Mouse (Mus musculus) 3134 (cell line): ENCODE measurements at regions not wholly inside any gene's neighbourhood (a gene's known extent, or its start where the extent isn't known, plus 50 kb on each side); places are given as distances from the start of the nearest gene placed in this dataset.
"Not testable (repeated sequence)": the region's sequence is repeated elsewhere in the genome, so short reads cannot be mapped to it uniquely, and the experiment has no call there.

Experiments
- DNase-seq: peaks from one replicate; pipeline ENCODE4 v3.0.0-alpha.2; 2011; ENCODE audit warnings: low spot score; ENCODE audit not compliant: insufficient read length; ENCODE audit errors: extremely low read depth

DNA sequence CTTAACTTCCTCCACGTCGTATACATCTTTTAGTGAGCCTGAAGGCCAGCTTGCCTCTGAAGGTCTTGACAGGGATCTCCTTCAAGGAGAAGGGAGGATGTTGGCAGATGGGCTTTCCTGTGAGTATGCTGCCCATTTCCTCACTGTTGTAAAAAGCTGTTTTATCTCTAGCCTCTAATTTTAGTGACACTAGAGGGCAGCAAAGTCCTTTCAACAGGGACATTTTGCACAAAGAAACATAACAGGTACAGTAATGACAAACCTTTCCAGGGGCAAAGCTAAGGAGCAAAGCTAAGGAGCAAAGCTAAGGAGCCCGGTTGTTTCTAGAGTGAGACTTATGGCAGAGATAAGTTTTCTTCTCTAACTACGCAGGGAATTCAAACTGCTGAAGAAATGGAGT, 59.0 kb upstream of the Kbtbd8 start:
- no peak for DNase-seq

DNA sequence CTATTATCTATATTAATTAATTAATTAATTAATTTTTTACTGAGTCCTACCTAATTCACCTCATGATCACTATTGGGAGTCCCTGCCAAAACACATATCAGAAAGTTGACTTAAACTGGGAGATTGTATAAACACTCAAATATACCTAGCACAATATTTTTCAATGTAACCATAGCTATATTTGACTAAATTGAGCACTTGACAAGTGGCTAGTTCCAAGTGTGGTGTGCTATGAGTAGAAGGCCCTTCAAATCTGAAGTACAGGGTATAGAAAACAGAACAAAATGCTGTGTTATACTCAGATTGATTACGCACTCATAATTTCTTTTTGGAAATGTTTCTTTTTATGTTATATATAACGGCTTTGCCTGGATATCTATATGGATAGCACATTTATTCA, 60.8 kb upstream of the Kbtbd8 start:
- no peak for DNase-seq

DNA sequence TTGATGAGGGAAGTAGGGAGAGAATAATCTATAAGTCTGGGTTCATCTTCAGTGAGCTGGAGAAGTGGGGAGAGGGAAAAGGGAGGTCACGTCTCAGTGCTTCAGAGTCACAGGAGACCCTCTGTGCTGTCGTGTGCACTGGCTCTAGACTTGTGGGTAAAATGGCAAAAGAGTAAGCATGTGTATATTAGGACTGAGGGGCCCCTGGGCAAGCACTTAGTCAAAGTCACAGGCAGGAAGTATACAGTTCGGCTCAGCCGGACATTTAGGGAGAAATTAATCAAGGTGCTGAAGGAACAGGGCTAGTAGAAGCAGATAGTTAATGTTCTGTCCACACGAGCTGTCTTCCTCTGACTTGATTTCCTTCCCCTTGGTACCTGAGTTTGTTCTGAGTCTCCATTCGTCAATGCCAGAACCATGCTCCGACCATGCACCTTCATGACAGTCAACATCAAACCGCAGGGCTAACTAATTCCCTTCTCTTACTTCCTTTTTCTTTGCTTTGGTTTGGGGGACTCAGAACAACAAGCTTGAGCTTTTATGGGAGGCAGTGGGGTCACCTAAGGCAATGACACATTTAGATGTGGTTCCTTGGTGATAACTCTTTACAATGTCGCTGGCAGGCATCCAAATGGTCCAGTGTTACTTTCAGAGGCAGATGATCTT, 63.2 kb upstream of the Kbtbd8 start:
- no peak for DNase-seq

DNA sequence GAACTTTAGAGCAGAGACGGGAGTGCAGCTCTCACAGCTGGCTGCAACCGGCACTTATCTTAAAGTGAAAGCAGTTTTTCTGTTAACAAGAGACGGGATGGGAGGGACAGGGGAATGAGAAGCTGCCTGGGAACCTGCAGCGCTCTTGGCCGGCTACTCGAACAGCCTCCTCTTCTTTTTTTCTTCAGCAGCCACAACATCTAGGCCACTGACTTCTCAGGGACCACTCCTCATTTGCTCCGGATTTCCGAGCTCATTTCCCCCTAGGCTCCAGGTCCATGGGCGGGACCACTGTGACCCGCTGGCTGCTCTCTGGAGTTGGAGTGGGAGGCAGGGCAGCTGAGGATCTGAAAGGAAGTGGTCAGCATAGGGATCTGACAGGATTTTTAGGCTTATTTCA, 75.7 kb upstream of the Kbtbd8 start:
- not testable (repeated sequence) for DNase-seq

DNA sequence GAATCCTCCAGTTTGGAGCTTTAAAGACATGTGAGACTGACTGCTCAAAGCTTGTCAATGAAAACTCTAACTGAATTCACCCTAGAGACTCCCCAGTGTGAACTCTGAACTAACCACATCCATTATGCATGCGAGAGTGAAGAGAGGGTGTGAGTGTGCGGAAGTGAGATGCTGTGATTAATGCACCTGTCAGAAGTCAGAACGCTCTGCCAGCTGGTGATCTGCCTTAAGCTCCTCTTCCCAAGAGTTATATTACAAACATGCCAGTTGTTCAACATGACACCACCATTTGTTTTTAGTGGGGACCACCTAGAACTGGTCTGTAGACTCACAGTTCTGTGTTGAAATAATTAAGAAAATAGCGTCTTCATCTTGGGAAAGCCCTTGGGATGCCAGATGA, 92.8 kb upstream of the Kbtbd8 start:
- DNase-seq, result no peak

DNA sequence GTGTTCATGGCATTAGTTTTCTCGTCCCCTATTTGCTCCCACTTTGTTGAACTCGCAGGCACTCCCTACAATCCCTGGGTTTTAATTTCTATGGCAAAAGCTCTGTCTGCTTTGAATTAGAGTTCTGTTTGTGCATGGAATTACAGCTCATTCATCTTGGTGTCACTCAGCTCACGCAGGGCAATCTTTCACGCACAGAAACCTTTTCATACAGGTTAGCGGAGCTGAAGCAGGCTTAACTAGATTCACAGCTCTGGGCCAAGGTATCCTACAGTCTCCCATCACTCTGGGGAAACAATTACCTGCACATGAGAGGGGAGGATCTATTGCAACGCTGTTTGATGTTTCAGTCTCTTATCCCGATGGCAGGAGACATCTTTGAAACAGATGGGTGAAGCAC, 95.3 kb upstream of the Kbtbd8 start:
- no peak for DNase-seq

DNA sequence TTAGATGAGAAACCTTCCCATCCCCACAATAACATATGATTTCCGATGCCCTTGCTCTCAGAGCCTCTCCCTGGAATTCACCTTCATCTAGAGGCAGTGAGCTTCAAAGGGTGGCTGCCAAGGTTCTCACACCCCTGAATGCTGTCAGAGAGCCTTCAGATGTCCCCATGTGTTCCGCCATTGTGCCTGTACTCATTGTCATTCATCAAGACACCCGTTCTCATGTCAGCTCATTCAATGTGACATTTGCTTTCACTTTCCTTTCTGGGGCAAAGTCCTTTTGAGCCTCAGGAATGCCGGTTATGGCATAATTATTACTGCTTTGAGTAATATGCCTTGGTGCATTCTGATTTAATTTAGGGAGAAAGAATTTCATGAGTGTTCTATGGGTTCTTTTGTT, 99.1 kb upstream of the Kbtbd8 start:
- no peak for DNase-seq

DNA sequence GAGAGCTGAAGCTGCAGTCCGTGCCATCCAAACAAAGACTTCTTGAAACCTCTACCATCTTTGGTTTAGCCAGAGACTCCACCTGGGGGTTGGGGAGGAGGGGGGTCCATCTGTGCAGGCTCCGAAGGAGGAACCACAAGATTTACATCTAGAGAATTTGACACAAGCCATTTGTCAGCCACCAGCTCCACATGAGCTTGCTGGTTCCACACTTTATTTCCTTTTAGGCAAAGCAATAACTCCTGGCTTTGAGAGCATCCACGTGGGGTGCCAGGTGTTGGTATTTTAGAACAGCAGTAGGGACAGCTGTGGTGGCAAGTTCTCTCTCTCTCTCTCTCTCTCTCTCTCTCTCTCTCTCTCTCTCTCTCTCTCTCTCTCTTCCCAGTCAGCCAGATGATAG, 99.6 kb upstream of the Kbtbd8 start:
- no peak for DNase-seq

DNA sequence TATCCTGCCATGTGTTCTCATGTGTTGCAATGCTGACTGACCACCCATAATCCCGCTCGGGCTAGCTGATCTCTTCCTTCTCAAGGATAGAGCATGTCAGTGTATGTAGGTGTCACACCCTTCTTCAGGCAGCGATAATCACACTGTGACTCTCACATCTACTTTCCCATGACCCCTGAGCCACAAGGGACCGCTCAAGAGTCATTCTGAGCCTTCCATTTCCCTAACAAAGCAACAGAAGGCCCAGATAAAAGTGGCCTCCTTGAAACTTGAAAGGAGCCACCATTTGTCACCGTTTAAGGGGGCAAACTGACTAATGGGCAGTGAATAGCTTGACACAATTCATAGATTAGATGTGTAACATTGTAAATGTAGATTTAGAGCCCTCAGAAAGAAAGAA, 103.9 kb upstream of the Kbtbd8 start:
- no peak for DNase-seq

DNA sequence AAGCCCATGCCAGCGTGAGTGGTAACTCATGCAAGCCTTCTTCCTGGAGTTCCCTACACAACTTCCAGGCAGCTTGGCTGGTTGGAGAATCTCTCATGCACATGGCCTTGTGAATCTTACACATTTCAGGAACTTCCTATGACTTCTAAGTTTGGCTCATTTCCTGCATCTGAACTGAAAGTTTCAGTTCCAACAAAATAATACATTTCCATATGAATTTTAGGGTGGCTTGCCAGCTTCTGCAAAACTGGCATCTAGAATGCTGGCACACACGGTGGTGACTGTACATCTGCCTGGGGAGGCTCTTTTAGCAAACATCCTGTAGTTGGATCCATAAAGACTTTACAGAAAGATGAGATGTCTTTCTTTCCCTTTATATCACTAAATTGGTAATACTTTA, 110.6 kb upstream of the Kbtbd8 start:
- DNase-seq, result no peak

DNA sequence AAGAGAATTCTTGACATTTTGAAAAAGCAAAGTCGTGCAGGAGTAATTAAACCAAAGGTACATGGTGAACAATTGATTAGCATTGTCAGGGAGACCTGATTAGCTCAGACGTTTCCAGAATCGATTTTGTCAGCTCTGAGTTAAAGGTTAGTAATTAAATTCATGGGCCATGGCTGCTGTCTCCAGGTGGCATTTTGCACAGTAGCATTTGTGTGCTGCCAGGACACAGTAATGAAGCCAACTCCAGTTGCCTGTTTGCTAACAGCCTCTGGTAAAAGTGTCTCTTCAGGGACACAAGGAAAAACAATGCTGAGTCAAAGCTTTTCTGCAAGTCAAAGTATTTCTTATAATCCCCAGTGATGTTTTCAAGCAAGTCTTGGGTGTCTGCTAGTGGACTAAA, 113.3 kb upstream of the Kbtbd8 start:
- no peak for DNase-seq

DNA sequence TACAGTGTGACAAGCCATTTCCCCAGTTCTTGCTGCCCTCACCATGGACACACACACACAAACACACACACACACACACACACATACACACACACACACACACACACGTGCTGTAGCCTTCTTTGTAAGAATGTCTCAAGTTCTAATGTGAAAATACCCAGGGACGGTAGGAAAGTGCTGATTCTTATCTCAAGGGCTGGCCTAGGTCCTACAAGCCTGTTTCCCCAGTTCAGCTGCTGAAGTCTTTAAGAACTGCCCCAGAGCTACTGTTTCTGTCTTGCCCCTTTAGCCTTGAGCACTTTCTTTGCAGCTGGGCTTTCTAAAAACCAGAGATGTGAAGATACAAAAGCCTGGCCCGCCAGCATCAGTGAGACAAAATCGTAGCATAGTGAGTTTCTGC, 117.5 kb upstream of the Kbtbd8 start:
- DNase-seq, result no peak

DNA sequence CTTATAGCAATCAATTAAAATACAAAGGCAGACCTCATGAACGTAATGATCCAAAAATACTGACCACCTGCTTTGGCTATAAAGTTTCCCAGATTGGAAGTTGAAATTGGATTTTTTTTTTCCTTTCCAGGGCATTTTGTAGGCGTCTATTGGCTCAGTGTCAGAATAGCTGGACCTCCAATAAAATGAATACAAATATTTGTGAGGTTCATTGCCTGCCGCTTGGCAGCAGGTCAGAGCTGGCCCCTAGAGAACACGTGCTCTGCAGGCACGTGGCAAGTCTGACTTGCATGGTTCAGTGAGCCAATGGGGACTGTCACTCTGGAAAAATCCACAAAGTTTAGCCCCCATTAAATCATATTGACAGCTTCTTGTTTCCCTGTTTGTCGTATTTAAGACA, 118.0 kb upstream of the Kbtbd8 start:
- DNase-seq, result no peak

DNA sequence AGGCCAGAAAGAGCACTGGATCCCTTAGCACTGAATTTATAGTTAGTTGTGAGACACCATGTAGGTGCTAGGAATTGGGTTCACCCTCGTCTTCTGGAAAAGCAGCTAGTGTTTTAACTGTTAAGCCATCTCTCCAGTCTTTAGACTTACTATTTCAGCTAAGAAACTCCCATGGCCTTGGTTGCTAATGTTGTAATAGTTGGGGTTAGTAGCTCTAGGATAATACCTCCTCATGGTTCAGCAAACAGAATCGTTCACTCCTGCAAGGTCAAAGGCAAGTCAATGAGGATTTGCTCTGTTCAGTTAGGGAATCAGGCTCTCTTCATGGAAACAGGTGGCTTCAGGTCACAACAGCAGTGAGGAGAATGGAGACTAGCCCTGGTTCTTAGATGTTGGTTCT, 118.7 kb upstream of the Kbtbd8 start:
- DNase-seq, result no peak

DNA sequence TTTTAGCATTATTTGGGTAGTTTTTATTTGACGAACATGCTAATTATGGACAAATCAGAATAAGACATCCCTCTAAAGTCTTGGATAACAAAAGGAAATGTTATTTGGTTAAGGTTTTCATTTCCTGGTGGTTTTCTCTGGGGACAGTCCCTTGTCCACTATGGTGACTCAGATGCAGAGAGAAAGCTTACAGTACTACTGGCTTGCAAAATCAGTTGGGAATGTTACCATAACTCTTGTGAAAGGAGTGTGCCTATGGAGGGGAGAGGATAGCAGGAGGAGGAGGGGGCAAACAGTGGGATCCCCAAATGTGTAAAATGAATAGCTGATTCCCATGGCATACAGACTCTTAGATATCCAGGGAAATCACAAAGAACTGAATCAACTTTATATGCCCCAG, 122.7 kb upstream of the Kbtbd8 start:
- no peak for DNase-seq

DNA sequence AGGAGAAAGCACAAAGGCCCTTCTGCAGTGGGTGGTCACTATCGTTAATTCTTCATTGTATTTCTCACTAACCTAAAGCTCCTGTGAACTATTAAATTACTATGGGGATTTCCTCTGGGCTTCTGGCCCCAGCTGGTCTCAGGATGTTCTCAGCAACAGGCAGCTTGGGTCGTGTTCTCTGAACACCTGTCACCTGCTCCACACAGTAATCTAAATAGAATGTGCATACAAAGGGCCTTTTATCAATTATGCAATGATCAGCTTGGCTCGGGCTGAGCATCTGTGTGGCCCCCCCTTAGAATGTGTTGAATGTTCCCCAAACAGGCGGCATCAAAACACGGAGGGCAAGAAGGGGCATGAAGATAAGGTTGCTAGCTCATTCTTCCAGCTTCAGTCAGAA, 129.6 kb upstream of the Kbtbd8 start:
- no peak for DNase-seq

DNA sequence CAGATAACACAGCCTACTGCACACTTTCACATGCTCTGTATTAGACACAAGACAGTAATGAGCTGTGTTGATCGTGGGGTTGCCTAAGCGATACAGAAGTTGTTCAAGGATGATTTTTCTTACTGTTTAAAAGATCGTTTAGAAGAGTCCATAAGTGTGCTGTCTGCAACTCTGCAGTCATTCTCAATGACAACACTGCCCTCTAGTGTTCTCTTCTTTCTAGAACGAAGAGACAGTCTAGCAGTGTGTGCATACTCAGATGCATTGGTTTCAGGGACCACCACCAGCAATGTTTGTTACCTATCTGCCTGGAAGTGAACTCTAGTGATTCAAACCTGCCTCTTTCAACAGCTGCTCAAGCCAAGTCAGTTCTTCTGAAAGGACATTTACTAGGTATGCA, 130.7 kb upstream of the Kbtbd8 start:
- no peak for DNase-seq

DNA sequence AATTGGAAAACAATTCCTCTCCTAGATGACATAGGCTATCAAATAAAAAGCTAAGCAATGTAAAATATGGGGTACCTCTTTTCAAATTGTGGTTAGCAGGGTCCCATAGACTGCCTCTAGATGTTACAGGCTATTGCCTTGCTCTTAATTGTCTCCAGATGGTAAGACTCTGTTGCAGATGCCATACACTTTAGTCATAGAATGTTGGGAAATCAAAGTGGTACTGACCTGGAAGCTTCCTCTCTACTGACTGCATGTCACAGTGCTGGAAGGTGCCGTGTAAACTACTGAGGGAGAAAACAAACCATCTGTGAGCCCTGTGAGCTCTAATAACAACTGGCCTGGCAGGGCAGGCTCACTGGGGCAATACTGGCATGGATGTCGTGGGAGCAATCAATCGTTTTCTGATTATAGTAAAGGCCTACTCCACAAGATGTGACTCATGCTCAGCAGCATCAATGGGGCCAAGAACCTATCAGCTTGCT, 132.6 kb upstream of the Kbtbd8 start:
- DNase-seq, result peak; percentile 62

DNA sequence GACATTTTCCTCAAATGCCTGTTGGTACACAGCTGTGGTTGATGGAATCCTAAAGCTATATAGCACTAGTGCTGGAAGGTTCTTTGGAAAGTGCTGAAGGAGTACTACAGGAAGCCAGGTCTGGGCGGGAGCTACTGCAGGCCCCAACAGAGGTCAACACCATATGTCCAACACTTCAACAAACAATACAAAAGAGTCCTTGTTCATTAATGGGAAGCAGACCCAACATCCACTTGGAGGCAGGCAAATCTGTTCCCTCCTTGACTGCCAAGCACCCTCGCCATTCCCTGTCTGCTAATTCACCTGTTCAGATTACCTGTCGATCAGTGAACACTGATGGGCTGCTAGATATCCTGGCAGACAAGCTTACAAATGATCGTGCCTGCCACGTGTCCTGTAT, 148.4 kb upstream of the Kbtbd8 start:
- no peak for DNase-seq

DNA sequence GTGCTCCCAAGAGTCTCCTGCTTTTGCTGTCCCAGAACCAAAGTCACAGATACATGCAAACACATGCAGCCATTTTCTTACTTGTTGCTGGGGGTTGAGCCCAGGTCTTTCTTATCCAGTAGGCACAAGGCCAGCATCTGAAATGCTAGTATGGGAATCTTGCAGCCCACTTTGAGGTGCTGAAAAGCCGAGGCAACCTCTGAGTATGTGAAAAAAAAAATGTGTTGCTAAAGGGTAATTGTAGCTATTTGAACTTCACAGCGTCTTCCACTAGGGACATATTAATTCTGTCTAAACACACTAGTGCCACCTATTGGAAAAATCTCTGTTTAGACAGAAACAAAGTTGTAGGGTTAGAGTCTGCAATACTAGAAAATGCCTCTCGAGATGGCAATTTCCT, 150.1 kb upstream of the Kbtbd8 start:
- DNase-seq, result peak; percentile 28

DNA sequence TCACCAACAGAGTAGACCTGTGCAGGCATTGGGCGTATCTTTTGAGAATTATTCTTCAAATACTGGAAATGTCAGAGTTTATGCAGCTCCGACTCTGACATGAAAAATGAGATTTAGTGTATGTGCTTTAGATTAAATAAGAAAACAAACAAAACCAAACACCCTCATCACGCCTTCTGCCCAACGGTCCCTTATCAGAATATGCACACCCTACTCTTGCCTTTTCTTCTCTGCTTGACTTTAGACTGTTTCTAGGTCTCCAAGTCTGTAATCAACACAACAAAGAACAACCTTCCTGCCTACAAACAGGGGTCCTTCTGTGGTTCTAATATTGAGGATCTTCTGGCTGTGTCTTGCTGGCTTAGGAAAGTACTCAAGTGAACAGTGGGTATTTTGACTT, 153.8 kb upstream of the Kbtbd8 start:
- DNase-seq, result no peak

DNA sequence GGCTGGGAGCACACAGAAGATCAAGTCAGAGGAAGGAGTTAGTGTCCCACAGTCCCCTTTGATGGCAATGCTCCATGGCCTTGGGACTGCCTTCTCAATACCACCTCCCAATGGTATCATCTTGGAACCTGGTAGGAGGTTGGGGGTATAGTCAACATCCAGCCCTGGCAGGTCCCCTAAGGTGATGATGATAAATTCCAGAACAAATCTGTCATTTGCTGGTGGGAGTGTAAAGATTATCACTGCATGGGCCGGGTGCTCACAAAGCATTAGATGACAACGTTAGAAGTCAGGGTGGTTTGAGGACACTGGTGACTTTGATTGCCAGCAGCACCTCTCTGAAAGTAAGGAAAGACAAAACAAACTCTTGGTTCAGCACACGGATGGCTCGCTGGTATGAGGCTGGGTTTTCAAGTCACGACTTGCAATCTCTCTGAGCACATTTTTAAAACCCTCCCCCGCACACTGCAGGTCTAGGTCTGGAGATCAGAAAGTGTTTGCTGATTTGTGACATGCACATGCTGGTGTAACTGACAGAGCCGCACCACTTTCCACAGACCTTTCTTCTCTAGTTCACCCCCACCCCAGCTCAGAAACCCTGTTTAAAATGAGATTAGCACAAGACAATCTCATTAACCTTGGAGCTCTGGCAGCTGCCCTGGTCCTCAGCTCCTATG, 154.5 kb upstream of the Kbtbd8 start:
- no peak for DNase-seq

DNA sequence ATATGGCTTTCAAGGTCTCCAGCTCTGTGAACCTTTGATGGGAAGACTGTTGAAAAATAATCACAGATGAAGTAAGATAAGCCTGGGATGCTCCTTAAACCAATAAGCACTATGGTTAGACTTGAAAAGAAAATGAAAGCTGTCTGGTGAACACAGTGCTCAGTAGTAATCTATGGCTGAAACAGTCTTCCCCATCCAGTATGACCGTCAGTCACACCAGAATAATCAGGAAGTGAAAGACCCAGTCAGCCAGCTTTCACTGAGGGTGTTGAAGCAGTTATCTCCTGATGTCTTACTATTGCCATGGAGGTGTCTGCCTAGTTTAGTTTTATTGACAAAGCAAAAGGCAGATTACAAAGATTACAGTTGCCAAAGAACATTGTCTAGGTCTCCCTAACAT, 155.2 kb upstream of the Kbtbd8 start:
- DNase-seq, result no peak
